Mouse (Mus musculus): ENCODE data around the gene Selenov.

GRCm38 (mm10) chr7:28271761-28272160 is 19.2 kb downstream of the Selenov start:
- no peak for TF ChIP-seq GATA1 (IDR thresholded peaks at IDR 0.05; ENCODE audit: low read length)
- TF ChIP-seq TAL1 (IDR thresholded peaks at IDR 0.05; ENCODE audit: low read length) = no peak

All from erythroblast, embryonic 14.5 days (primary cell).